Mouse (Mus musculus) forebrain, embryonic 10.5 days (tissue): ENCODE measurements around the gene Top3b. TPM values are rescaled to one million over a fixed set of nuclear protein-coding genes. Genes with fewer than 3 reads are reported as not detected.
"Not testable (repeated sequence)": the region's sequence is repeated elsewhere in the genome, so short reads cannot be mapped to it uniquely, and the experiment has no call there.

Experiments
- DNase-seq: peaks from one replicate; pipeline ENCODE4 v3.0.0-alpha.2; 2017; ENCODE audit warnings: low spot score; ENCODE audit errors: extremely low spot score
- H3K27ac ChIP-seq: fragments of 300-500 bp; sonication (generic); 2 replicates; pipeline ENCODE4 v1.5.1; 2016; ENCODE audit warnings: mild to moderate bottlenecking
- H3K27me3 ChIP-seq: fragments of 300-500 bp; sonication (generic); 2 replicates; pipeline ENCODE4 v1.6.1; 2016; ENCODE audit warnings: mild to moderate bottlenecking; ENCODE audit not compliant: poor library complexity, severe bottlenecking
- H3K36me3 ChIP-seq: fragments of 300-500 bp; sonication (generic); replicated peaks from 2 replicates; pipeline ENCODE4 v1.6.1; 2016; ENCODE audit warnings: mild to moderate bottlenecking, moderate library complexity
- H3K4me1 ChIP-seq: fragments of 300-500 bp; sonication (generic); 2 replicates; pipeline ENCODE4 v1.6.1; 2016
- H3K4me3 ChIP-seq: fragments of 300-500 bp; sonication (generic); 2 replicates; pipeline ENCODE4 v1.5.1; 2016; ENCODE audit warnings: mild to moderate bottlenecking, moderate library complexity
- H3K9me3 ChIP-seq: fragments of 300-500 bp; sonication (generic); 2 replicates; pipeline ENCODE4 v1.6.1; 2016; ENCODE audit warnings: mild to moderate bottlenecking, moderate library complexity
- WGBS: fragments of 180-500 bp; shearing (Covaris S2); methylation state at CpG from one replicate; pipeline ENCODE4 v1.1.7; 2016; 5-methylcytosine and 5-hydroxymethylcytosine counted together
- polyA plus RNA-seq: library from polyadenylated mRNA; unstranded; fragments of >200 nt; fragmentation: Nextera tagmentation; extraction: Ambion mirVana; gene quantifications from 2 replicates; pipeline ENCODE4 v1.2.1, GENCODE M21; 2016

The Top3b gene
- 66.8 and 73.7 TPM in 2 replicates for polyA plus RNA-seq

DNA sequence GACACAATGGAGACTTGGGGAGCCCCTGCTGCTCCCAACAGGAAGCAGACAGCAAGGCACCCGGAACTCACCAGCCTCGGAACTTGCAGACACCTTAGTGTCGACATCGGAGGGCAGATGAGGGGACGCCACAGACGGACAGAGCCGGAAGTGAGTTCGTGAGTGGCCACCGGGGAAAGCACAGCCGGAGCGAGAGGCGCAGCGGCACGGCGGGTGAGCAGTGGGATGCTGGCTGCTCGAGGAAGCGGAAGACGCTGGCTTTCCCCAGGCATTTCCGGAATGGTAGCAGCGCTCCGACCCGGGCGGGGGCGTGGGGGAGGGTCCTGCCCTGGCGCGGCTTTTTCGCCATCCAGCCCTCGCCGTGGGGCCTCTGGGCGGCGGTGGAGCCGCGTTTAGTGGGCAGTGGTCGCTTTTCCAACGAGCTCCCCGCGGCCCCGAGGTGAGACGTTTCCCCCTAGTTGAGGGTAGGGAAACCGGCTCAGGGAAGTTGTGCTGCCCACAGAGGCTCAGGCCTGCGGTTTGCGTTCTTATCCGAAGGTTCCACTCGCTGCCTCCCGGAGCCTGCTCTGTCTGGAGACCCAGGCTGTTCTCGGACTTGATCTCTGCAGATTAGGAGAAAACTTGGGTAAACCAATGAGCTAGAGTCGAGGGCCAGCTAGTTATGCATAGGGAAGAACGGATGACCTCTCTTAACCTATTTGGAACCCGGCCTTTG, at the start of gene Top3b, which contains the start of gene Vpreb1:
TSS of gene Top3b (plus strand) at position 120 of the 715 bp plus-strand sequence.
TSS of gene Vpreb1 (minus strand) at position 227 of the 715 bp plus-strand sequence.
- under 1% methylated on average over 49 of the region's 49 CpGs for WGBS

DNA sequence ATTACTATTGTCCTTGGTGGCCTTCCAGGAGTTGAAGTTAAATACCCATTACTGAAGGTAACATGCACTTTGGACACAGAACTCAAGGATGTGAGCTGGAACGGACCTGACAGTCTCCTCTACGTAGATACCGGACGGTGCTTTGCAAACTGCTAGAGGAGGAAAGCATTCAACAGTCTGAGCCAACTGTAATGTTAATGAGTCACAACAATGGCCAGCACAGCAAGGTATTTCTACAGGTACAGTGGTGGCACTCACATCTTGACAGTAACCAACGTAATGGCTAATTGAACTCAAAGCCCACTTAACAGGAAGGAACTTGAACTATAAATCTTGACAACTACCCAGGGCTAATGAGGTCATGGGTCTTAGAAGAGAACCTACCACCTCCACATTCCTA, 45.1 kb upstream of the Top3b start:
- Histone ChIP-seq H3K4me1 (peaks cover 9% of the 10 kb centered on the region), H3K4me3 (no peak overlapping the region), H3K9me3 (no peaks in the 10 kb centered on the region), H3K27me3 (no peaks in the 10 kb centered on the region), H3K27ac (no peak overlapping the region), H3K36me3 (no peaks in the 10 kb centered on the region)
- 29% methylated on average over 5 of the region's 5 CpGs for WGBS
- DNase-seq = no peak

More for the DNA sequence above, at the start of gene Top3b, which contains the start of gene Vpreb1:
- H3K4me3 ChIP-seq = peak within 1 kb of the TSS; percentile 72
- H3K9me3 ChIP-seq = peaks cover 2% of the 10 kb centered on the region; the same call in 1 of the 2 replicates
- DNase-seq = peak; percentile 93
- peak within 1 kb of the TSS; percentile 93 for H3K27ac ChIP-seq
- H3K27me3 ChIP-seq = no peaks in the 10 kb centered on the region
- peaks cover 13% of the 10 kb centered on the region for H3K36me3 ChIP-seq
- peaks cover 16% of the 10 kb centered on the region for H3K4me1 ChIP-seq

DNA sequence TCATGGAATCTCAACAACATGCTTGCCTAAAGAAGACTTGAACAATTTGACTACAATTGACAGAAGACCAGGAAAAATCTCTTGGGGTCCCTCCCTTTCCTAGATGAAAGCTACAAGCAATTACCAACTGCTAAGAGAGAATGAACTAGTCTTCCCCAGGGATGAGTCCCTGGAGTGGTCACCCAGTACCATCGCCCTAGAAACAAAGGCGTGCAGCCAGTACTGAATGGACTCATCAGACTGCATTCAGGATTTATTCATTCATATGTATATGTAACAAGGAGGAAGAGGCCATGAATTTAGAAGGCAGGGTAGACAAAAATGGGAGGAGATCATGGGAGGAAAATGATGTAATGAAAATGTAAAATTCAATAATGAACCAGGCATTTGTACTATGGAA, 44.3 kb upstream of the Top3b start:
- H3K9me3 ChIP-seq = no peaks in the 10 kb centered on the region
- H3K36me3 ChIP-seq = no peaks in the 10 kb centered on the region
- peaks cover 9% of the 10 kb centered on the region for H3K4me1 ChIP-seq
- H3K27me3 ChIP-seq = no peaks in the 10 kb centered on the region
- 93% methylated on average over 2 of the region's 2 CpGs for WGBS
- DNase-seq = no peak
- no peak overlapping the region for H3K27ac ChIP-seq
- no peak overlapping the region for H3K4me3 ChIP-seq

DNA sequence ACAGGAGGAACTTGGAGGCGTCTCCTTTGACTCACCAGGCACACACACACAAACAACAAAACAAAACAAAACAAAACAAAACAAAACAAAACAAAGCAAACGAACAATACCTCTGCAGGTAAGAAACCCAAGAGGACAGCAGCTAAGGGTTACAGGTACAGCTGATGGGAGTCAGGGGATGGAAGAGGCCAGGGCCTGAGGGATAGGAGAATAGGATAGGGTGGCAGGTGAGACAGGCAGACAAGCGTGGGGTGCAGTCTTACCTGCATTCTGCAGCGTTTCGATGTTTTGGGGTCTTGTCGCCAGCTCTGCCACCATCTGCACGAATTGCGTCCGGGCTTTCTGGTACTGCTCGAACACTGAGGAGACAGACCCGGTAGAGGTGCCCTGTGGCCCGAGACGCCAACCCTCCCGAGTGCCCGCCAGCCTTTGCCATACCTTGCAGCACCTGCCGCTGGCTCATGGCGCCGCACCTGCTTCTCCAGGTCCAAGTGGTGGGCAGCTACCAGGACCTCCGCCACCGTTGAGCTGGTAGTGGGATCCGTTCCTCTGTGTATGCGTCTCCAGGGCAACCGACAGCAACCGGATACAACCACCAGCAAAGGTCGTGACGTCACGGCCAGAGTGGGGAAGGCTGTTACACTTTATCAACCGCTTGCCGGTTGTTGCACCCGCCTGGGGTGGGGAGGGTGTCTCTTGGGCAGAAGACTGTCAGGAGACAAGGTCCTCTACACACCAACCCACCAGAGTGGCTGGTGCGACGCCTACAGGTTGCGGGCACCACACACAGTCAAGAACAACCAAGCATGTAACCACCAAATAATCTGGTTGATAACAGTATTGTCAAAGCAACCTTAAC, 41.5 kb upstream of the Top3b start, which contains the start of gene Spag6l:
TSS of gene Spag6l (minus strand) at position 700 of the 859 bp plus-strand sequence.
- no peaks in the 10 kb centered on the region for H3K9me3 ChIP-seq
- peak within 1 kb of the TSS; percentile 66 for H3K27ac ChIP-seq
- peaks cover 9% of the 10 kb centered on the region for H3K4me1 ChIP-seq
- H3K36me3 ChIP-seq = no peaks in the 10 kb centered on the region
- H3K27me3 ChIP-seq = no peaks in the 10 kb centered on the region
- whole genome bisulfite sequencing = 6% methylated on average over 33 of the region's 33 CpGs
- peak; percentile 73 for DNase-seq
- H3K4me3 ChIP-seq = peak within 1 kb of the TSS; percentile 63

DNA sequence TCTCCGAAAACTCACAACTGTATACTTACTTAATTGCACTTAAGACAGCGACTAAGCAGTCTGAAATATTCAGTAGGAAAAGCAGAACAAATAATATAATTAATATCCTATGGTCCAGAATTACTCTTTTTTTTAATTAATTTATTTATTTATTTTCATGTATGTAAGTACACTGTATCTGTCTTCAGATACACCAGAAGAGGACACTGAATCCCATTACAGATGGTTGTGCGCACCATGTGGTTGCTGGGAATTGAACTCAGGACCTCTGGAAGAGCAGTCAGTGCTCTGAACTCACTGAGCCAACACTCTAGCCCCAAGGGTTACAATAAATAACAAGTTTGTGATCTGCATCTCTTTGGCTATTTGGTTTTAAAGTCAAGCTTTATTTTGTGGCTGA, 40.9 kb upstream of the Top3b start:
- no peaks in the 10 kb centered on the region for H3K9me3 ChIP-seq
- 85% methylated on average over 3 of the region's 3 CpGs for WGBS
- H3K27ac ChIP-seq = no peak overlapping the region
- H3K4me3 ChIP-seq = peak overlapping the region; percentile 63
- peaks cover 9% of the 10 kb centered on the region for H3K4me1 ChIP-seq
- no peaks in the 10 kb centered on the region for H3K36me3 ChIP-seq
- H3K27me3 ChIP-seq = no peaks in the 10 kb centered on the region
- DNase-seq = no peak

DNA sequence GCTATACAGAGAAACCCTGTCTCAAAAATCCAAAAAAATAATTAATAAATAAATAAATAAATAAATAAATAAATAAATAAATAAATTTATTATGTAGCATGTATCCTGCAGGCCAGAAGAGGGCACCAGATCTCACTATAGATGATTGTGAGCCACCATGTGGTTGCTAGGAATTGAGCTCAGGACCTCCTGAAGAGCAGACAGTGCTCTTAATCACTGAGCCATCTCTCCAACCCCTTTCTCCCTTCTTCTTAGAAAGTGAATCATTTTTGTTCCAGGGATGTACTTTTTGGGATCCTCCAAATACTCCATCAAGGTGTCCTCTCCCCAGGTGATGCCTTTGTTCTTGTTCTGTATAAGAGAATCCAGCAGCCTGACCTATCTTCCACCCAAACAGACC, 21.3 kb upstream of the Top3b start:
- DNase-seq = no peak
- H3K4me1 ChIP-seq = no peaks in the 10 kb centered on the region
- H3K9me3 ChIP-seq = 0 out of 2 replicates have a peak, but pooled peaks cover 8% of the 10 kb centered on the region
- no peak overlapping the region for H3K27ac ChIP-seq
- H3K27me3 ChIP-seq = no peaks in the 10 kb centered on the region
- no peak overlapping the region for H3K4me3 ChIP-seq
- no peaks in the 10 kb centered on the region for H3K36me3 ChIP-seq

DNA sequence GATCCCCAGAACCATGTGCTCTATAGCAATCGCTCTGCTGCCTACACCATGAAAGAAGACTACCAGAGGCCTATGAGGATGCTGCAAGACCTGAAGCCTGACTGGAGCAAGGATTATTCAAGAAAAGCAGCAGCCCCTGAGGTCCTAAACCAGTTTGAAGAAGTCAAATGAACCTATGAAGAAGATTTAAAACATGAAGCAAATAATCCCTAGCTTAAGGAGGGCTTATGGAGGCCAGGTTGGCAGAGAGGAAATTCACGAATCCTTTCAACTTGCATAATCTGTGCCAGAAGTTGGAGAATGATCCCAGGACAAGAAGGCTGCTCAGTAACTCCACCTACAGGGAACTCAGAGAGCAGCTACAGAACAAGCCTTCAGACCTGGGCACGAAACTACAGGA, 18.1 kb upstream of the Top3b start:
- no peaks in the 10 kb centered on the region for H3K27me3 ChIP-seq
- H3K36me3 ChIP-seq = no peaks in the 10 kb centered on the region
- no peak overlapping the region for H3K4me3 ChIP-seq
- 82% methylated on average over 3 of the region's 3 CpGs for WGBS
- no peak for DNase-seq
- 0 out of 2 replicates have a peak, but pooled peaks cover 8% of the 10 kb centered on the region for H3K9me3 ChIP-seq
- H3K4me1 ChIP-seq = no peaks in the 10 kb centered on the region
- no peak overlapping the region for H3K27ac ChIP-seq

DNA sequence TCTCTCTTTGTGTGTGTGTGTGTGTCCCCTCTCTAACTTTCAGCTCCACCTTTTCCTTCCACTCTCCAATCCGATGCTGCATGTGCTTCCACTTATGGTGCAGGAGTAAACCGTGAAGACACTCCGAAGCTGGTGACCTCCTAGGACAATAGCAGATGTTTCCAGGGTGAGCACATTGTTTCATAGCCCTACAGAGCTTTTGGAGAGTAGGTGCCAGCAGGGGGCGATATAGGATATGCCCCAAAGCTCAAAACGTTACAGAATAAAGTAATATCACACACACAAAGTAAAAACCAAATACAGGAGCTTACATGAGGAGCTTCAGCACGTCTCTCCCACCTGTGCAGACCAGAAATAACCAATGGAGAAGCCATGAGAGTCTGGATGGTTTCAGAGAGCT, 15.7 kb upstream of the Top3b start:
- WGBS = 38% methylated on average over 6 of the region's 6 CpGs

DNA sequence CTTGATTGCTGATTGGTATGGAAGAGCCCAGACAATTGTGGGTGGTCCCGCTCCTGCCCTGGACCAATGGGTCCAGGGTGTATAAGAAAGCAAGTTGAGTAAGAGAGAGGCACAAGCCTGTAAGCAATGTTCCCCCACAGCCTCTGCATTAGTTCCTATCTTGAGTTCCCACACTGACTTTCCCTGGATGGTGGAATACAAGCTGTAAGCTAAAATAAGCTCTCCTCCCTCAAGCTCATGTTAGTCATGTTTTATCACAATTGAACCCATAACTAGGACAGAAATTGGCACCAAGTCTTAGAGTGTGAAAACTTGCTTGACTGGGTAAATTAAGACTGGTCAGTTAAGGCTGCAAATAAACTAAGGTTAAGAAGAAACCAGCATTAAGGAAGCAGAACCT, 15.0 kb upstream of the Top3b start:
- no peak overlapping the region for H3K4me3 ChIP-seq
- H3K36me3 ChIP-seq = no peaks in the 10 kb centered on the region
- no peak for DNase-seq
- no peaks in the 10 kb centered on the region for H3K27me3 ChIP-seq
- H3K4me1 ChIP-seq = no peaks in the 10 kb centered on the region
- 95% methylated on average over 1 of the region's 1 CpGs for WGBS
- 0 out of 2 replicates have a peak, but pooled peaks cover 8% of the 10 kb centered on the region for H3K9me3 ChIP-seq
- H3K27ac ChIP-seq = no peak overlapping the region

More for the DNA sequence above, 15.7 kb upstream of the Top3b start:
- no peaks in the 10 kb centered on the region for H3K36me3 ChIP-seq
- 0 out of 2 replicates have a peak, but pooled peaks cover 8% of the 10 kb centered on the region for H3K9me3 ChIP-seq
- no peak for DNase-seq
- H3K27ac ChIP-seq = no peak overlapping the region
- no peaks in the 10 kb centered on the region for H3K27me3 ChIP-seq
- no peaks in the 10 kb centered on the region for H3K4me1 ChIP-seq
- H3K4me3 ChIP-seq = no peak overlapping the region

DNA sequence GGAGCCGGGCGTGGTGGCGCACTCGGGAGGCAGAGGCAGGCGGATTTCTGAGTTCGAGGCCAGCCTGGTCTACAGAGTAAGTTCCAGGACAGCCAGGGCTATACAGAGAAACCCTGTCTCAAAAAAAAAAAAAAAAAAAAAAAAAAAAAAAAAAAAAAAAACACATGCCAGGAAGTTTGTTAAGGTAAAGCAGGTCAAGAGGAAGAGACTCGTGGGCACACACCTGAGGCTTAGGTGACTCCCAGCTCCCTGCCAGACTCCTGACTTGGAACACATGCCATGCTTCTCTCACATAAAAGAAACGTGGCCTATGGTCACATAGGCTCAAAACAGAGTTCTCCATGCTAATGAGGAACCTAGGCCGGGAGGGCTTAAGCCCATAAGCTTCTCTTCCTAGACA, 14.5 kb upstream of the Top3b start:
- not testable (repeated sequence) for H3K4me1 ChIP-seq, H3K27ac ChIP-seq, H3K9me3 ChIP-seq, H3K27me3 ChIP-seq, H3K36me3 ChIP-seq, DNase-seq, H3K4me3 ChIP-seq
- 85% methylated on average over 9 of the region's 9 CpGs for WGBS

DNA sequence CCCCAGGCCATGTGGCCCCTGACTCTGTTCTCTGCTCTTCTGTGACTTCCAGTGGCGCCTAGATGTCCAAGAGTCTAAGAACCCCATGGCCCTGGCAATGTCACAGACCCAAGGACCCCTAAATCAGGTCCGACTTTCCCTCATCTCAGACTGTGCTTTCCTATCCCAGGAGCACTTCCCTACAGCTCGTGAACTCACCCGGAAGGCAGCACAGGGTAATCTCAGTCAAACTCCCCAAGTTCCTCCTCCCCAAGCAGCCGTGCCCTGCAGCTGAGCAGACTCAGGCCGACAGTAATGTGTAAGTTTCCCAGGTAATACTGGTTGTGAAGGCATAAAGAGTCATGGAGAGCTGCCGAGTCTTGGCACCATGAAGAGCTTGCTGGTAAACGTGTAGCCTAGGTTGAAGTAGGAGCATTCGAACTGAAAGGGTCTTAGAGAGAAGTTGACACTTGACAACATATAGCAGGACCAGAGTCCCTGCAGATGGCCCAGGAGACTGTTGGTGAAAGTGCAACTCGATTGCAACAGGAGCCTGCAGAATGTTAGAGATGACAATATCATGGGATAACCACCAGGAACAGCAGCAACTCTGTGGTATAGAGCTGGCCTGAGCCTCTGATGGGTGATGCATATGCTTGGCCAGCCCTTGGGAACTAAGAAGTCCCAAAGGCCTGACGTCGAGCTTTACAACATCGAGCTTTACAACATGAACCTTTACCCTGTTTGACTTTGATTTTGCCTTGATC, 13.6 kb upstream of the Top3b start:
- no peak for DNase-seq
- H3K9me3 ChIP-seq = no peaks in the 10 kb centered on the region
- H3K27me3 ChIP-seq = no peaks in the 10 kb centered on the region
- H3K4me1 ChIP-seq = no peaks in the 10 kb centered on the region
- no peak overlapping the region for H3K27ac ChIP-seq
- H3K4me3 ChIP-seq = no peak overlapping the region
- no peaks in the 10 kb centered on the region for H3K36me3 ChIP-seq
- 80% methylated on average over 13 of the region's 13 CpGs for whole genome bisulfite sequencing

DNA sequence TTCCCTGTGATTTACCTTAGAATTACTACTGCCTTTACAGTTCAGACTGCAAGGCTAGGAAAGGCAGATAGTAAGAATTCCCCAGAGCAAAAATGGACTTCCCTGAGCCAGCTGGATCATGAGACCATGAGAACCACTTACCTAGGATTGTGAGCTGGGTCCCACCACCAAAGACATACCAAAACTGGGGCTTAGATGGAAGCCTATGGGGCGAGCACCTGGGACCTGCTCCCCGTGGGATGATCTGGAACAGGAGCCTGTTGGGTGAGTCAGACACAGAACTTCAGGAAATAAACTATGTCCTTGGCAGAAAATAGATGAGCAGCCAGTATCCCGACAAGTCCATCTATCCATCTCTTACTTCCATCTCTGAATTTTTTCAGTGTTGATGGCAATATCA, 8.2 kb upstream of the Top3b start:
- no peak for DNase-seq
- Histone ChIP-seq H3K4me1 (no peaks in the 10 kb centered on the region), H3K4me3 (no peak overlapping the region), H3K9me3 (no peaks in the 10 kb centered on the region), H3K27me3 (no peaks in the 10 kb centered on the region), H3K36me3 (no peaks in the 10 kb centered on the region), H3K27ac (no peak overlapping the region)
- 77% methylated on average over 3 of the region's 3 CpGs for WGBS
